12 mouse cellular contexts compared by ENCODE assay signal in genomic region chr11:33145201-33146142, GRCm38 (mm10). TPM values are rescaled to one million over a fixed set of nuclear protein-coding genes. Genes with fewer than 3 reads are reported as not detected.
DNase-seq lines count a peak whose midpoint lies in the region; ATAC-seq and TF ChIP-seq lines count a peak whose summit lies in the region.
"Had no signal": no experiment of that assay in that cellular context is flagged by ENCODE, and none has a peak within 500 bp of the region (broad histone marks: within the 10 kb centered on the region; RNA-seq: fewer than 3 reads in every experiment).

No protein-coding gene starts in this region.

- peaks cover 10% of the 10 kb centered on the region for H3K36me3 ChIP-seq in kidney, embryonic 16.5 days (ENCODE audit: insufficient read depth, low read length)
- no peaks in the 10 kb centered on the region for H3K36me3 ChIP-seq in kidney, adult 2 months (ENCODE audit: control insufficient read depth, insufficient read depth, low read length)
- H3K36me3 ChIP-seq in embryonic facial prominence, embryonic 14.5 days (ENCODE audit: control insufficient read depth, insufficient read depth, low read length): peaks cover 12% of the 10 kb centered on the region
- H3K36me3 ChIP-seq in heart, postnatal 0 days (replicated peaks; ENCODE audit: control insufficient read depth, insufficient read depth, low read length): peaks cover 7% of the 10 kb centered on the region
- peaks cover 9% of the 10 kb centered on the region for H3K36me3 ChIP-seq in midbrain, embryonic 14.5 days (ENCODE audit: control insufficient read depth, insufficient read depth, low read length)

- H3K9ac ChIP-seq in kidney, embryonic 16.5 days (replicated peaks; ENCODE audit: low read length): no peak overlapping the region
- no peak overlapping the region; the same call in 1 of the 2 replicates for H3K9ac ChIP-seq in embryonic facial prominence, embryonic 14.5 days (ENCODE audit: low read depth, low read length)
- peak overlapping the region; percentile 31; the same call in 1 of the 2 replicates for H3K9ac ChIP-seq in heart, postnatal 0 days (replicated peaks; ENCODE audit: low read depth, low read length)
- no peak overlapping the region for H3K9ac ChIP-seq in midbrain, embryonic 14.5 days (replicated peaks; ENCODE audit: low read length)

- 0 out of 2 replicates have a peak overlapping the region, but pooled peaks have one; percentile 10 for H3K4me2 ChIP-seq in kidney, embryonic 16.5 days (replicated peaks; ENCODE audit: low read depth, low read length)
- H3K4me2 ChIP-seq in embryonic facial prominence, embryonic 14.5 days (ENCODE audit: low read depth, low read length): peak overlapping the region; percentile 94
- peak overlapping the region; percentile 91 for H3K4me2 ChIP-seq in heart, postnatal 0 days (ENCODE audit: low read depth, low read length)
- peak overlapping the region; percentile 82 for H3K4me2 ChIP-seq in midbrain, embryonic 14.5 days (ENCODE audit: low read length)

- ATAC-seq in kidney, embryonic 16.5 days (ENCODE audit: low FRiP score, low TSS enrichment): no peak
- no peak for ATAC-seq in embryonic facial prominence, embryonic 14.5 days (ENCODE audit: low read depth)
- ATAC-seq in heart, postnatal 0 days (ENCODE audit: insufficient read depth, low read depth): no peak
- ATAC-seq in midbrain, embryonic 14.5 days (ENCODE audit: low FRiP score, low TSS enrichment): no peak
- ATAC-seq in CD4-positive, CD25-positive, alpha-beta regulatory T cell, adult 4 months: no peak

- WGBS in kidney, embryonic 16.5 days: 25% methylated on average over 7 of the region's 7 CpGs
- 42% methylated on average over 7 of the region's 7 CpGs for WGBS in kidney, adult 2 months
- WGBS in embryonic facial prominence, embryonic 14.5 days: 15% methylated on average over 6 of the region's 7 CpGs
- WGBS in heart, postnatal 0 days: 27% methylated on average over 7 of the region's 7 CpGs
- WGBS in midbrain, embryonic 14.5 days: 9% methylated on average over 7 of the region's 7 CpGs

- H3K4me1 ChIP-seq in kidney, embryonic 16.5 days (ENCODE audit: insufficient read depth, low read length): peaks cover 34% of the 10 kb centered on the region
- H3K4me1 ChIP-seq in kidney, adult 2 months (ENCODE audit: control insufficient read depth, insufficient read depth, low read length): peaks cover 2% of the 10 kb centered on the region; the same call in 1 of the 2 replicates
- peaks cover 33% of the 10 kb centered on the region for H3K4me1 ChIP-seq in embryonic facial prominence, embryonic 14.5 days (ENCODE audit: control insufficient read depth, insufficient read depth, low read length)
- H3K4me1 ChIP-seq in heart, postnatal 0 days (ENCODE audit: control insufficient read depth, insufficient read depth): peaks cover 38% of the 10 kb centered on the region
- H3K4me1 ChIP-seq in midbrain, embryonic 14.5 days (ENCODE audit: control insufficient read depth, insufficient read depth, low read length): peaks cover 32% of the 10 kb centered on the region

- no peak overlapping the region for H3K4me3 ChIP-seq in kidney, embryonic 16.5 days (ENCODE audit: low read length)
- H3K4me3 ChIP-seq in kidney, adult 2 months (ENCODE audit: insufficient read depth, low read depth, low read length): no peak overlapping the region
- peak overlapping the region; percentile 12 for H3K4me3 ChIP-seq in embryonic facial prominence, embryonic 14.5 days (ENCODE audit: low read depth, low read length)
- H3K4me3 ChIP-seq in heart, postnatal 0 days (ENCODE audit: low read depth, low read length): peak overlapping the region; percentile 24; the same call in 1 of the 2 replicates
- H3K4me3 ChIP-seq in midbrain, embryonic 14.5 days (replicated peaks; ENCODE audit: low read depth, low read length): peak overlapping the region; percentile 52

- no peaks in the 10 kb centered on the region for H3K9me3 ChIP-seq in kidney, embryonic 16.5 days (ENCODE audit: low read length)
- H3K9me3 ChIP-seq in embryonic facial prominence, embryonic 14.5 days (ENCODE audit: control insufficient read depth, low read length): no peaks in the 10 kb centered on the region
- H3K9me3 ChIP-seq in heart, postnatal 0 days (replicated peaks; ENCODE audit: control insufficient read depth, low read length): no peaks in the 10 kb centered on the region
- H3K9me3 ChIP-seq in midbrain, embryonic 14.5 days (ENCODE audit: control insufficient read depth, low read length): no peaks in the 10 kb centered on the region

- peaks cover 19% of the 10 kb centered on the region for H3K27me3 ChIP-seq in kidney, embryonic 16.5 days (ENCODE audit: insufficient read depth, low read length)
- H3K27me3 ChIP-seq in kidney, adult 2 months (replicated peaks; ENCODE audit: control insufficient read depth, insufficient read depth, low read length): no peaks in the 10 kb centered on the region
- peaks cover 8% of the 10 kb centered on the region; the same call in 1 of the 2 replicates for H3K27me3 ChIP-seq in embryonic facial prominence, embryonic 14.5 days (replicated peaks; ENCODE audit: control insufficient read depth, insufficient read depth, low read length)
- H3K27me3 ChIP-seq in heart, postnatal 0 days (ENCODE audit: control insufficient read depth, insufficient read depth, low read length): no peaks in the 10 kb centered on the region
- peaks cover 10% of the 10 kb centered on the region; the same call in 1 of the 2 replicates for H3K27me3 ChIP-seq in midbrain, embryonic 14.5 days (ENCODE audit: control insufficient read depth, insufficient read depth, low read length)

- TF ChIP-seq CTCF in kidney, adult 2 months (conservative IDR thresholded peaks at IDR 0.05; ENCODE audit: insufficient read depth, insufficient read length, low read depth, low read length): no peak
- TF ChIP-seq CTCF in heart, postnatal 0 days (IDR thresholded peaks at IDR 0.05; ENCODE audit: low read depth): no peak

- no peak for TF ChIP-seq EP300 in heart, postnatal 0 days (IDR thresholded peaks at IDR 0.05; ENCODE audit: low read depth)

- TF ChIP-seq POLR2A in kidney, adult 2 months (IDR thresholded peaks at IDR 0.05; ENCODE audit: low read depth, low read length): no peak

- no peak overlapping the region for H3K27ac ChIP-seq in kidney, embryonic 16.5 days (ENCODE audit: low read length)
- no peak overlapping the region for H3K27ac ChIP-seq in kidney, adult 2 months (ENCODE audit: insufficient read depth, low read depth, low read length)
- H3K27ac ChIP-seq in embryonic facial prominence, embryonic 14.5 days (replicated peaks; ENCODE audit: low read depth, low read length): no peak overlapping the region
- H3K27ac ChIP-seq in heart, postnatal 0 days (ENCODE audit: low read depth): peak overlapping the region; percentile 88
- 0 out of 2 replicates have a peak overlapping the region, but pooled peaks have one; percentile 26 for H3K27ac ChIP-seq in midbrain, embryonic 14.5 days (replicated peaks; ENCODE audit: low read depth, low read length)

- DNase-seq in kidney, adult 2 months: no peak
- peak; percentile 43 for DNase-seq in embryonic facial prominence, embryonic 14.5 days (ENCODE audit: low spot score)
- DNase-seq in heart, postnatal 0 days (ENCODE audit: low spot score): no peak
- DNase-seq in midbrain, embryonic 14.5 days: peak; percentile 42
- no peak for DNase-seq in kidney, adult 9 months
- DNase-seq in kidney, adult 11 months: no peak

RNA-seq across cellular contexts. Expression of gene Fgf18, which starts 1.7 kb away (rescaled TPM):
- polyA plus RNA-seq in kidney, embryonic 16.5 days (2015; fragmentation: Nextera tagmentation; extraction: Ambion mirVana): 1.7 and 2.1 TPM in 2 replicates
- 0.50 and 0.52 TPM in 2 replicates for polyA plus RNA-seq in kidney, adult 2 months (2012; rRNA removed)
- polyA plus RNA-seq in embryonic facial prominence, embryonic 14.5 days (2014; fragmentation: Nextera tagmentation; extraction: Ambion mirVana): 15.3 and 16.0 TPM in 2 replicates
- total RNA-seq in heart, postnatal 0 days (2014; rRNA removed; ENCODE audit: low replicate concordance): 2.8 and 10.5 TPM in 2 replicates
- 10.7 and 10.8 TPM in 2 replicates for polyA plus RNA-seq in heart, postnatal 0 days (2015; fragmentation: Nextera tagmentation; extraction: Ambion mirVana)
- polyA plus RNA-seq in midbrain, embryonic 14.5 days (2014; fragmentation: Nextera tagmentation; extraction: Ambion mirVana): 4.7 and 5.5 TPM in 2 replicates
- polyA plus RNA-seq in CD4-positive, CD25-positive, alpha-beta regulatory T cell, adult 4 months (2017; shearing (Covaris generic)): not detected
- total RNA-seq: megakaryocyte-erythroid progenitor cell, adult 5-6 weeks had no signal

RNA-seq across cellular contexts. Expression of gene Npm1, which starts 17.5 kb away (rescaled TPM):
- polyA plus RNA-seq in kidney, embryonic 16.5 days (2015; fragmentation: Nextera tagmentation; extraction: Ambion mirVana): 999 and 1,010 TPM in 2 replicates
- 77.9 and 98.2 TPM in 2 replicates for polyA plus RNA-seq in kidney, adult 2 months (2012; rRNA removed)
- polyA plus RNA-seq in embryonic facial prominence, embryonic 14.5 days (2014; fragmentation: Nextera tagmentation; extraction: Ambion mirVana): 1,018 and 1,100 TPM in 2 replicates
- 156 and 179 TPM in 2 replicates for total RNA-seq in heart, postnatal 0 days (2014; rRNA removed; ENCODE audit: low replicate concordance)
- polyA plus RNA-seq in heart, postnatal 0 days (2015; fragmentation: Nextera tagmentation; extraction: Ambion mirVana): 254 and 259 TPM in 2 replicates
- 485 and 506 TPM in 2 replicates for polyA plus RNA-seq in midbrain, embryonic 14.5 days (2014; fragmentation: Nextera tagmentation; extraction: Ambion mirVana)
- polyA plus RNA-seq in CD4-positive, CD25-positive, alpha-beta regulatory T cell, adult 4 months (2017; shearing (Covaris generic)): 1,000 to 10,000 TPM; 1,268 to 1,417 TPM

RNA-seq across cellular contexts. Expression of gene Tlx3, which starts 57.9 kb away (rescaled TPM):
- polyA plus RNA-seq in kidney, embryonic 16.5 days (2015; fragmentation: Nextera tagmentation; extraction: Ambion mirVana): 0.14 TPM in 1 of 2 replicates, not detected in the other
- not detected in 2 replicates for polyA plus RNA-seq in kidney, adult 2 months (2012; rRNA removed)
- polyA plus RNA-seq in embryonic facial prominence, embryonic 14.5 days (2014; fragmentation: Nextera tagmentation; extraction: Ambion mirVana): 1.8 and 1.9 TPM in 2 replicates
- not detected in 2 replicates for total RNA-seq in heart, postnatal 0 days (2014; rRNA removed; ENCODE audit: low replicate concordance)
- not detected in 2 replicates for polyA plus RNA-seq in heart, postnatal 0 days (2015; fragmentation: Nextera tagmentation; extraction: Ambion mirVana)
- polyA plus RNA-seq in midbrain, embryonic 14.5 days (2014; fragmentation: Nextera tagmentation; extraction: Ambion mirVana): 3.3 and 6.2 TPM in 2 replicates
- polyA plus RNA-seq in CD4-positive, CD25-positive, alpha-beta regulatory T cell, adult 4 months (2017; shearing (Covaris generic)): not detected
- total RNA-seq: gastrocnemius, adult 8-10 months; layer of hippocampus, postnatal 14 days; megakaryocyte-erythroid progenitor cell, adult 5-6 weeks; MEL had no signal

Comparison
In these comparisons a context has a peak if more than half of its experiments do, and no peak if none do; other contexts are left out.
1. H3K27ac ChIP-seq: peak in heart, postnatal 0 days (single experiment) and midbrain, embryonic 14.5 days (single experiment); none in kidney, embryonic 16.5 days (single experiment), kidney, adult 2 months (single experiment) and embryonic facial prominence, embryonic 14.5 days (single experiment).
2. H3K4me2 ChIP-seq: peak in every context shown above with its lines; median percentile 94 in embryonic facial prominence, embryonic 14.5 days; 91 in heart, postnatal 0 days; 82 in midbrain, embryonic 14.5 days; 10 in kidney, embryonic 16.5 days.
3. H3K4me3 ChIP-seq: peak in embryonic facial prominence, embryonic 14.5 days (single experiment), heart, postnatal 0 days (single experiment) and midbrain, embryonic 14.5 days (single experiment); none in kidney, embryonic 16.5 days (single experiment) and kidney, adult 2 months (single experiment).
4. DNase-seq: peak in embryonic facial prominence, embryonic 14.5 days (single experiment) and midbrain, embryonic 14.5 days (single experiment); none in kidney, adult 2 months (single experiment), heart, postnatal 0 days (single experiment), kidney, adult 9 months (single experiment) and kidney, adult 11 months (single experiment).